Mouse (Mus musculus): ENCODE results near the gene Atf3. TPM values are rescaled to one million over a fixed set of nuclear protein-coding genes. Genes with fewer than 3 reads are reported as not detected.

The Atf3 gene
- polyA plus RNA-seq, 1 experiment = 0.16 TPM

- Histone ChIP-seq H3K4me3 (replicated peaks) (no peak overlapping the region), H3K27me3 (ENCODE audit: control insufficient read depth) (peaks cover 80% of the 10 kb centered on the region), H3K9me3 (ENCODE audit: control insufficient read depth, low read length) (peaks cover 8% of the 10 kb centered on the region; the same call in 1 of the 2 replicates), H3K36me3 (ENCODE audit: control insufficient read depth) (no peaks in the 10 kb centered on the region), H3K4me1 (ENCODE audit: control insufficient read depth) (peaks cover 24% of the 10 kb centered on the region)
- no peak for TF ChIP-seq GATA1 (IDR thresholded peaks at IDR 0.05; ENCODE audit: low read length)
- no peak for TF ChIP-seq TAL1 (IDR thresholded peaks at IDR 0.05; ENCODE audit: low read length)
Observed at GRCm38 (mm10) chr1:191179846-191180245, 38.0 kb downstream of the Atf3 start.

- no peaks in the 10 kb centered on the region for H3K36me3 ChIP-seq (ENCODE audit: control insufficient read depth)
- no peak overlapping the region for H3K4me3 ChIP-seq (replicated peaks)
- peaks cover 14% of the 10 kb centered on the region for H3K4me1 ChIP-seq (ENCODE audit: control insufficient read depth)
- peaks cover 70% of the 10 kb centered on the region for H3K27me3 ChIP-seq (ENCODE audit: control insufficient read depth)
- peaks cover 3% of the 10 kb centered on the region; the same call in 1 of the 2 replicates for H3K9me3 ChIP-seq (ENCODE audit: control insufficient read depth, low read length)
- TF ChIP-seq GATA1 (IDR thresholded peaks at IDR 0.05; ENCODE audit: low read length) (no peak), TAL1 (IDR thresholded peaks at IDR 0.05; ENCODE audit: low read length) (no peak)
Observed at GRCm38 (mm10) chr1:191178511-191179188, 39.2 kb downstream of the Atf3 start.

- Histone ChIP-seq H3K4me1 (ENCODE audit: control insufficient read depth) (no peaks in the 10 kb centered on the region), H3K9me3 (ENCODE audit: control insufficient read depth, low read length) (no peaks in the 10 kb centered on the region), H3K36me3 (ENCODE audit: control insufficient read depth) (no peaks in the 10 kb centered on the region), H3K4me3 (replicated peaks) (no peak overlapping the region), H3K27me3 (ENCODE audit: control insufficient read depth) (peaks cover 53% of the 10 kb centered on the region)
- TF ChIP-seq GATA1 (IDR thresholded peaks at IDR 0.05; ENCODE audit: low read length) = no peak
- no peak for TF ChIP-seq TAL1 (IDR thresholded peaks at IDR 0.05; ENCODE audit: low read length)
Observed at GRCm38 (mm10) chr1:191176887-191177286, 41.0 kb downstream of the Atf3 start.

- peaks cover 9% of the 10 kb centered on the region for H3K27me3 ChIP-seq (ENCODE audit: control insufficient read depth)
- H3K9me3 ChIP-seq (ENCODE audit: control insufficient read depth, low read length) = no peaks in the 10 kb centered on the region
- TF ChIP-seq TAL1 (IDR thresholded peaks at IDR 0.05; ENCODE audit: low read length) (no peak), GATA1 (IDR thresholded peaks at IDR 0.05; ENCODE audit: low read length) (no peak)
- H3K4me1 ChIP-seq (ENCODE audit: control insufficient read depth) = no peaks in the 10 kb centered on the region
- H3K4me3 ChIP-seq (replicated peaks) = no peak overlapping the region
- H3K36me3 ChIP-seq (ENCODE audit: control insufficient read depth) = no peaks in the 10 kb centered on the region
Observed at GRCm38 (mm10) chr1:191172487-191172886, 45.4 kb downstream of the Atf3 start.

- Histone ChIP-seq H3K4me1 (ENCODE audit: control insufficient read depth) (no peaks in the 10 kb centered on the region), H3K36me3 (ENCODE audit: control insufficient read depth) (no peaks in the 10 kb centered on the region), H3K9me3 (ENCODE audit: control insufficient read depth, low read length) (no peaks in the 10 kb centered on the region), H3K27me3 (ENCODE audit: control insufficient read depth) (peaks cover 2% of the 10 kb centered on the region), H3K4me3 (replicated peaks) (no peak overlapping the region)
- no peak for TF ChIP-seq TAL1 (IDR thresholded peaks at IDR 0.05; ENCODE audit: low read length)
- no peak for TF ChIP-seq GATA1 (IDR thresholded peaks at IDR 0.05; ENCODE audit: low read length)
Observed at GRCm38 (mm10) chr1:191170444-191170843, 47.4 kb downstream of the Atf3 start.

- no peaks in the 10 kb centered on the region for H3K27me3 ChIP-seq (ENCODE audit: control insufficient read depth)
- no peak overlapping the region for H3K4me3 ChIP-seq (replicated peaks)
- no peaks in the 10 kb centered on the region for H3K36me3 ChIP-seq (ENCODE audit: control insufficient read depth)
- H3K9me3 ChIP-seq (ENCODE audit: control insufficient read depth, low read length) = no peaks in the 10 kb centered on the region
- TF ChIP-seq GATA1 (IDR thresholded peaks at IDR 0.05; ENCODE audit: low read length) (no peak), TAL1 (IDR thresholded peaks at IDR 0.05; ENCODE audit: low read length) (no peak)
- H3K4me1 ChIP-seq (ENCODE audit: control insufficient read depth) = no peaks in the 10 kb centered on the region
Observed at GRCm38 (mm10) chr1:191166189-191166588, 51.6 kb downstream of the Atf3 start.

GRCm38 (mm10) chr1:191164717-191165116 is 53.1 kb downstream of the Atf3 start, which contains the start of gene Fam71a:
Gene Fam71a (minus strand): TSS chr1:191164817.
- Histone ChIP-seq H3K27me3 (ENCODE audit: control insufficient read depth) (no peaks in the 10 kb centered on the region), H3K4me1 (ENCODE audit: control insufficient read depth) (no peaks in the 10 kb centered on the region), H3K36me3 (ENCODE audit: control insufficient read depth) (no peaks in the 10 kb centered on the region), H3K4me3 (replicated peaks) (no peak within 1 kb of the TSS), H3K9me3 (ENCODE audit: control insufficient read depth, low read length) (peaks cover 6% of the 10 kb centered on the region)
- TF ChIP-seq GATA1 (IDR thresholded peaks at IDR 0.05; ENCODE audit: low read length) = no peak
- TF ChIP-seq TAL1 (IDR thresholded peaks at IDR 0.05; ENCODE audit: low read length) = no peak

GRCm38 (mm10) chr1:191154314-191154713 is 63.5 kb downstream of the Atf3 start:
- H3K36me3 ChIP-seq (ENCODE audit: control insufficient read depth) = no peaks in the 10 kb centered on the region
- H3K4me1 ChIP-seq (ENCODE audit: control insufficient read depth) = no peaks in the 10 kb centered on the region
- no peak overlapping the region for H3K4me3 ChIP-seq (replicated peaks)

GRCm38 (mm10) chr1:191153052-191153451 is 64.8 kb downstream of the Atf3 start:
- TF ChIP-seq TAL1 (IDR thresholded peaks at IDR 0.05; ENCODE audit: low read length) (no peak), GATA1 (IDR thresholded peaks at IDR 0.05; ENCODE audit: low read length) (no peak)
- Histone ChIP-seq H3K27me3 (ENCODE audit: control insufficient read depth) (no peaks in the 10 kb centered on the region), H3K4me1 (ENCODE audit: control insufficient read depth) (no peaks in the 10 kb centered on the region)

More at GRCm38 (mm10) chr1:191154314-191154713, 63.5 kb downstream of the Atf3 start:
- Histone ChIP-seq H3K27me3 (ENCODE audit: control insufficient read depth) (no peaks in the 10 kb centered on the region), H3K9me3 (ENCODE audit: control insufficient read depth, low read length) (peaks cover 18% of the 10 kb centered on the region)
- no peak for TF ChIP-seq TAL1 (IDR thresholded peaks at IDR 0.05; ENCODE audit: low read length)
- TF ChIP-seq GATA1 (IDR thresholded peaks at IDR 0.05; ENCODE audit: low read length) = no peak

More at GRCm38 (mm10) chr1:191153052-191153451, 64.8 kb downstream of the Atf3 start:
- Histone ChIP-seq H3K9me3 (ENCODE audit: control insufficient read depth, low read length) (peaks cover 12% of the 10 kb centered on the region), H3K4me3 (replicated peaks) (no peak overlapping the region), H3K36me3 (ENCODE audit: control insufficient read depth) (no peaks in the 10 kb centered on the region)

Data from erythroblast, embryonic 14.5 days (primary cell).